7 mouse cellular contexts compared by ENCODE assay signal in genomic region chr10:127674794-127675522, GRCm38 (mm10). TPM values are rescaled to one million over a fixed set of nuclear protein-coding genes. Genes with fewer than 3 reads are reported as not detected.
DNase-seq lines count a peak whose midpoint lies in the region; ATAC-seq lines count a peak whose summit lies in the region.

No protein-coding gene starts in this region.

- intact Hi-C loops in heart, postnatal 10 days (cut with DNase I), result loop anchor here (1.0 to 5.0 kb wide), 4 partner anchors 59 to 332 kb away; partner anchors contain the start of gene Hsd17b6

- no peak overlapping the region for H3K9ac ChIP-seq in forebrain, embryonic 11.5 days (ENCODE audit: low read length)

- DNase-seq in Muller cell, postnatal 12 days (ENCODE audit: inconsistent ontology term), result peak; percentile 82
- peak; percentile 76 for DNase-seq in forebrain, embryonic 11.5 days (ENCODE audit: low spot score)
- DNase-seq in heart, postnatal 10 days, result peak; percentile 95 to 96
- peak; percentile 81 to 83 for DNase-seq in layer of hippocampus, postnatal 36 days
- peak; percentile 88 to 95 for DNase-seq in right cerebral cortex, postnatal 36 days (ENCODE audit: low spot score in 2 of 2)

- no peak overlapping the region for H3K4me2 ChIP-seq in forebrain, embryonic 11.5 days (ENCODE audit: low read depth, low read length, severe bottlenecking)

- peak overlapping the region; percentile 22; the same call in 1 of the 2 replicates for H3K4me3 ChIP-seq in brown adipose tissue, adult 24 weeks (ENCODE audit: insufficient read depth, low read depth, low read length)
- H3K4me3 ChIP-seq in forebrain, embryonic 11.5 days (ENCODE audit: low read depth, low read length), result no peak overlapping the region

- peak overlapping the region; percentile 50 for H3K27ac ChIP-seq in brown adipose tissue, adult 24 weeks (replicated peaks; ENCODE audit: low read depth, low read length)
- no peak overlapping the region for H3K27ac ChIP-seq in forebrain, embryonic 11.5 days (ENCODE audit: low read depth, low read length)

- WGBS in forebrain, embryonic 11.5 days, result 88% methylated on average over 8 of the region's 8 CpGs

- no peaks in the 10 kb centered on the region for H3K9me3 ChIP-seq in forebrain, embryonic 11.5 days (ENCODE audit: control insufficient read depth, low read length)

- H3K4me1 ChIP-seq in brown adipose tissue, adult 24 weeks (ENCODE audit: control insufficient read depth, insufficient read depth, insufficient read length, low read length), result no peaks in the 10 kb centered on the region
- no peaks in the 10 kb centered on the region; the same call in 1 of the 2 replicates for H3K4me1 ChIP-seq in forebrain, embryonic 11.5 days (replicated peaks; ENCODE audit: control insufficient read depth, insufficient read depth, low read length)

- no peaks in the 10 kb centered on the region for H3K27me3 ChIP-seq in forebrain, embryonic 11.5 days (ENCODE audit: control insufficient read depth, insufficient read depth, low read length)

- H3K36me3 ChIP-seq in forebrain, embryonic 11.5 days (ENCODE audit: control insufficient read depth, insufficient read depth, low read length), result no peaks in the 10 kb centered on the region

- no peak for ATAC-seq in forebrain, embryonic 11.5 days (replicated peaks; ENCODE audit: low FRiP score)
- peak; percentile 77 for ATAC-seq in megakaryocyte progenitor cell, adult 5-6 weeks (replicated peaks; ENCODE audit: poor library complexity)

RNA-seq across cellular contexts. Expression of gene Nab2, which starts 6.6 kb away (rescaled TPM):
- 4.2 and 6.3 TPM in 2 replicates for polyA plus RNA-seq in brown adipose tissue, adult 24 weeks (2012; ENCODE audit: insufficient read depth, insufficient read length, missing spikeins)
- polyA plus RNA-seq in forebrain, embryonic 11.5 days (2014; fragmentation: Nextera tagmentation; extraction: Ambion mirVana), result 4.9 and 5.5 TPM in 2 replicates
- total RNA-seq in heart, postnatal 10 days (2021), result 10 to 100 TPM in 1 of 2 experiments, 1 to 10 TPM in 1; 8.5 to 11.7 TPM
- total RNA-seq in layer of hippocampus, postnatal 36 days (2021), result 10 to 100 TPM; 42.7 to 43.8 TPM
- total RNA-seq in megakaryocyte progenitor cell, adult 5-6 weeks (2015), result 2.4 and 2.6 TPM in 2 replicates
- total RNA-seq in megakaryocyte progenitor cell, adult 5-6 weeks (2017), result 3.4 and 5.2 TPM in 2 replicates

RNA-seq across cellular contexts. Expression of gene Nemp1, which starts 8.3 kb away (rescaled TPM):
- polyA plus RNA-seq in brown adipose tissue, adult 24 weeks (2012; ENCODE audit: insufficient read depth, insufficient read length, missing spikeins), result 1.0 and 2.5 TPM in 2 replicates
- polyA plus RNA-seq in forebrain, embryonic 11.5 days (2014; fragmentation: Nextera tagmentation; extraction: Ambion mirVana), result 12.0 and 12.2 TPM in 2 replicates
- 1 to 10 TPM; 5.0 to 7.0 TPM for total RNA-seq in heart, postnatal 10 days (2021)
- 1 to 10 TPM; 5.1 to 6.7 TPM for total RNA-seq in layer of hippocampus, postnatal 36 days (2021)
- 15.7 and 19.8 TPM in 2 replicates for total RNA-seq in megakaryocyte progenitor cell, adult 5-6 weeks (2015)
- total RNA-seq in megakaryocyte progenitor cell, adult 5-6 weeks (2017), result 17.8 and 25.3 TPM in 2 replicates

RNA-seq across cellular contexts. Expression of gene Myo1a, which starts 30.0 kb away (rescaled TPM):
- polyA plus RNA-seq in brown adipose tissue, adult 24 weeks (2012; ENCODE audit: insufficient read depth, insufficient read length, missing spikeins), result not detected in 2 replicates
- polyA plus RNA-seq in forebrain, embryonic 11.5 days (2014; fragmentation: Nextera tagmentation; extraction: Ambion mirVana), result 0.40 and 0.51 TPM in 2 replicates
- not detected for total RNA-seq in heart, postnatal 10 days (2021)
- total RNA-seq in layer of hippocampus, postnatal 36 days (2021), result 1 to 10 TPM; 1.0 to 1.3 TPM
- 0.15 TPM in 1 of 2 replicates, not detected in the other for total RNA-seq in megakaryocyte progenitor cell, adult 5-6 weeks (2015)
- total RNA-seq in megakaryocyte progenitor cell, adult 5-6 weeks (2017), result 0.03 and 0.37 TPM in 2 replicates

RNA-seq across cellular contexts. Expression of gene Stat6, which starts 32.2 kb away (rescaled TPM):
- 24.7 and 28.8 TPM in 2 replicates for polyA plus RNA-seq in brown adipose tissue, adult 24 weeks (2012; ENCODE audit: insufficient read depth, insufficient read length, missing spikeins)
- 6.8 and 7.8 TPM in 2 replicates for polyA plus RNA-seq in forebrain, embryonic 11.5 days (2014; fragmentation: Nextera tagmentation; extraction: Ambion mirVana)
- 10 to 100 TPM; 45.9 to 46.8 TPM for total RNA-seq in heart, postnatal 10 days (2021)
- total RNA-seq in layer of hippocampus, postnatal 36 days (2021), result 1 to 10 TPM; 5.1 to 6.2 TPM
- 27.3 and 29.6 TPM in 2 replicates for total RNA-seq in megakaryocyte progenitor cell, adult 5-6 weeks (2015)
- 38.9 and 42.7 TPM in 2 replicates for total RNA-seq in megakaryocyte progenitor cell, adult 5-6 weeks (2017)

RNA-seq across cellular contexts. Expression of gene Tac2, which starts 49.3 kb away (rescaled TPM):
- not detected in 2 replicates for polyA plus RNA-seq in brown adipose tissue, adult 24 weeks (2012; ENCODE audit: insufficient read depth, insufficient read length, missing spikeins)
- not detected in 2 replicates for polyA plus RNA-seq in forebrain, embryonic 11.5 days (2014; fragmentation: Nextera tagmentation; extraction: Ambion mirVana)
- not detected for total RNA-seq in heart, postnatal 10 days (2021)
- 1 to 10 TPM; 3.3 to 6.6 TPM for total RNA-seq in layer of hippocampus, postnatal 36 days (2021)
- total RNA-seq in megakaryocyte progenitor cell, adult 5-6 weeks (2015), result 1.2 TPM in 1 of 2 replicates, not detected in the other
- total RNA-seq in megakaryocyte progenitor cell, adult 5-6 weeks (2017), result not detected in 2 replicates
